Mouse (Mus musculus) gastrocnemius, postnatal 14 days (tissue): ENCODE measurements around the gene Zscan26. TPM values are rescaled to one million over a fixed set of nuclear protein-coding genes. Genes with fewer than 3 reads are reported as not detected.
"Not testable (repeated sequence)": the region's sequence is repeated elsewhere in the genome, so short reads cannot be mapped to it uniquely, and the experiment has no call there.

ENCODE experiments used
- DNase-seq: peaks from one replicate; pipeline ENCODE4 v3.0.0; 2021; ENCODE audit warnings: mixed read lengths
- intact Hi-C: fragments of 180-260 bp; cut with DNase I; formaldehyde crosslinking; loops from one replicate; pipeline ENCODE4 v1.15.1; 2025; ENCODE audit warnings: low total_unique reads
- long read RNA-seq, 2 experiments: library from polyadenylated mRNA; stranded (forward); transcript quantifications; one replicate each; pipeline ENCODE4 v2.0.0; 2021
- total RNA-seq, 2 experiments: library from RNA; stranded (reverse); gene quantifications; 2 replicates each; pipeline ENCODE4 v1.2.3; 2021

Gene Zscan26
- 10 to 100 TPM in 1 of 2 experiments, 1 to 10 TPM in 1; 8.9 to 10.8 TPM for total RNA-seq
- long read RNA-seq, experiment 1, result 0 reads
- long read RNA-seq, experiment 2, partial matches to known transcripts, result 0 of 1 reads
- long read RNA-seq, experiment 2, other reads (novel, unspliced or antisense), result 1 of 1 reads

DNA sequence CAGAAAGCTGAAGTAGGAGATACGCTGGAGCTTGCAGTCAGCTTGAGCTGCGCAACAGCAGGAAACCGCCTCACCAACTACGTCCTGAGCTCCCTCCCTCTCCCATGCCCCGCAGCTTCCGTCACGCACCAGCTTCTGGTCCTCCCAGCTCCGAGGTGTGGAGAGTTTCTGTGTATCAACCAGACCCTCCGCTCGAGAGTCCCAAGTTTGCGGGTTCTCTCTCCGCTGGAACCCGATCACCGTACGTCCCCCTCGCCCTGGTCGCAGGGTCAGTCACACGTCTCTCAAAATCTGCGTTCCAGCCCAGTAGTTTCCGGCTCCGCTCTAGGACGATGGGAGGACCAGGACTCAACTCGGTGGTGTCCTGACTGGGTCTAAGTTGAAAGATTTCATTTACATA lies at the start of gene Zscan26:
Zscan26 (minus strand) TSS at position 282 of the 400 bp plus-strand sequence.
- DNase-seq, result peak; percentile 76
- intact Hi-C loops, result no loop called here

DNA sequence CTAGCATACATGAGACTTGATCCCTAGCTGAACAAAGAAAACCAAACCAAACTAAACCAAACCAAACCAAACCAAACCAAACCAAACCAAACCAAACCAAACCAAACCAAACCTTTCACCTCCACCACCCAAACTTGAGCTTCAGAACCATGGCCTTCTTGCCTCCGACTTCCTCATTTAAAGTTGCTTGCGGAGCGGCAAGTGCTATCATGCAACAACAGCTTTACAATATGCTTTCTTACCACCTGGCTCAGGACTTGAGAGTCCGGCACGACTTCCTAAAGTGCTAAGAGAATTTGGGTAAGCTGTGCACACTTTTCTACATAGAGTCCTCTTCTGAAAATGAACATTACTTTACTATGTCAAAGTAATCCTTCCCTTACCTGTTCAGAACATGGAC lies 48.8 kb upstream of the Zscan26 start:
- intact Hi-C loops, result no loop called here

DNA sequence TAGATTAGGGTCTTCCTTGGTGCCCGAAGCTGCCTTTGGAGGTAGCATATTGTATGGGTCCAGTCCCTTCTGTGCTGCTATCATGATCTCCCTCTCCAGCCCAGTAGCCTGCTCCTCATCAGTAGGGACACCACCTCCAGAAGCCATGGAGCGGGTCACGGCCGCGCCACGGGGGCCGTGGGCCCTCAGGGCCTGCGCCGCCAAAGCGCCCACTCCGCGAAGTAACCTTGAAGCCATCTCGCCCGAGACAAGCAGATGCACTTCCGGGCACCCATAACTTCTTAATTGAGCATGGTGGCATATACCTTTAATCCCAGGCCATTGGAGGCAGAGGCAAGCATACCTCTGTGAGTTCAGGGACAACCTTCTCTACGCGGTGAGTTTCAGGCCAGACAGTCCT lies 47.7 kb upstream of the Zscan26 start, which contains the start of gene Gm11273:
Gm11273 (minus strand) TSS at position 237 of the 400 bp plus-strand sequence.
- intact Hi-C loops, DNase-seq: not testable (repeated sequence)

More for the DNA sequence above, 48.8 kb upstream of the Zscan26 start:
- DNase-seq, result no peak

DNA sequence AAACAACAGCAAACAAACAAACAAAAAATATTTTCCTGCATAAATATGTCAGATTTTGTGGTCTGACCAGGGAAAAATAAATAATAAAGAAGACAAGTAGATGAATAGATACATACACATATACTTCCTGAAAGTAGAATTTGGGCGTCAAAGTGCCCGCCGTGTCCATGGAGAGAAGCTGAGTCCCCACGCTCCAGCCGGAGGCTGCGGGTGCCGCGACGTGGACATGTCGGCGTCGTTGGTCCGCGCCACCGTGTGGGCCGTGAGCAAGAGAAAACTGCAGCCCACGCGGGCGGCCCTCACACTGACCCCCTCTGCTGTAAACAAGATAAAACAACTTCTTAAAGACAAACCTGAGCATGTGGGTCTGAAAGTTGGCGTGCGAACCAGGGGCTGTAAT lies 41.5 kb upstream of the Zscan26 start, which contains the start of gene AK157302:
AK157302 (plus strand) TSS at position 144 of the 400 bp plus-strand sequence.
- intact Hi-C loops, result loop anchor here (5.0 kb wide), 1 partner anchor 588 kb away; no protein-coding TSS in a partner anchor
- peak; percentile 8 for DNase-seq

DNA sequence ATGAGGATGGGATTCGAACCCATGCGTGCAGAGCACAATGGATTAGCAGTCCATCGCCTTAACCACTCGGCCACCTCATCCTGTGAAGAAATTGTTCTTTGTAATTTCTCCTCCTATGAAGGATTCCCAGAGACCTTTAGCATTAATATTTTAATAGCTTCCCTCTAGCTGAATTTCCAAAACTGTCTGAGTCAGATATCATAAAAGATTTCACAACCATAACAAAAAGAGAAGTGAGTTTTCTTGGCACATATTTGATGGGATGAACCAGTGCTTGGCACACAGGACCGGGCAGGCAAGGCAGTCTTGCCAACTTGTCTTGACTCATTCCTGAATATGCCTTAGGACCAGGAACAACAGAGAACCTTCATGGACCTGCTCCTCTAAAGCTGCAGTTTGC lies 39.3 kb upstream of the Zscan26 start:
- intact Hi-C loops, result no loop called here
- no peak for DNase-seq

DNA sequence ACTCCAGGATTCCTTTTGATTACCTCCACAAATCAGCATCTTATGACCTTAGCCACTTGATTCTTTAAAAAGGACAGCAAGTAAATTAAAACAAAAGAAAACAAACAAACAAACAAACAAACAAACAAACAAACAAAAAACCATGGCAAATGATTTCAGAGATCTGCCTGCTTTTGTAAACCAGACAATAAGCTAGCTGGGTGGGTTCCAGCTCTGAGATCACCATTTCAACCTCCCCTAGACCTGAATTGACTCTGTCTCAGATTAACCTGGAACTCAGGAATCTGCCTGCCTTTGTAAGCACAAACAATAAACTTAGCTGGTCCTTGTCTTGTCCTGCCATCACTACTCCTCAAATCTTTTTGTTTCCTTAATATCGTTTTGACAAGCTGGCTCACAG lies 33.4 kb upstream of the Zscan26 start:
- intact Hi-C loops, result no loop called here
- DNase-seq, result no peak

DNA sequence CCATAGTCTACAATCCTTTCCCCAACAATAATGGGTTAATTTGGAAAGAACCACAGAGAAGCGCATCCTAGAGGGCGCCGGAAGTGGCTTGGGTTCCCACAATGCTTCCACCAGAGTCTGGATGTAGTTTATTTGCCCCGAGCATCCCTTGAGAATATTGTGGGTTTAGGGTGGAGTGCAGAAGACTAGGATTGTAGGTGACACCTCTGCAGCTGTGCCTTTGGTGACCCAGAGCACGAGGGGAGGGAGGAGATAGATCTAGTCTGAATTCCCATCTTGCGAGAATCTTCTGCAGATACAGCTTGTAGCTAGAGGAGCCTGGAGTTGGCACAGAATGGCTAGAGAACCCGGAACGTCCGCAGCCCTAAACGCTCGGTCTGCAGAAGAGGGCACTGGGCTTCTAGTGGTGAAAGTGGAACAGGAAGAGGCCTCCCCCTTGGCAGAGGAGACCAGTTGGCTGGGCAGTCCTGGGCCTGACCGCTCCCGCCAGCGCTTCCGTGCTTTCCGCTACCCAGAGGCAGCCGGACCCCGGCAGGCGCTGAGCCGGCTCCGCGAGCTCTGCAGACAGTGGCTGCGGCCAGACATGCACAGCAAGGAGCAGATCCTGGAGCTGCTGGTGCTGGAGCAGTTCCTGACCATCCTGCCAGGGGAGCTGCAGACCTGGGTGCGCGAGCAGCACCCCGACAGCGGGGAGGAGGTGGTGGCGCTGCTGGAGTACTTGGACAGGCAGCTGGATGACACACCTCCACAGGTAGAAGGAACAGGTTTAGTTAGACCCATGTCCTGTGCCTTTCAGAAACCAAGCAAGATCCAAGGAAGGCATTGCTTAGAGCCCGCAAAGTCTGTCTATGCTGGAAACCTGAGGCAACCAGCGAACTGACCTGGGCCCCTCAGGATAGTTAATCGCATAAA lies 25.5 kb upstream of the Zscan26 start, which contains the start of the genes Zkscan4 and Gm10065:
Zkscan4 (plus strand) TSS at position 149 of the 912 bp plus-strand sequence.
Gm10065 (minus strand) TSS at position 683 of the 912 bp plus-strand sequence.
- DNase-seq, result peak; percentile 63
- intact Hi-C loops, result not testable (repeated sequence)

DNA sequence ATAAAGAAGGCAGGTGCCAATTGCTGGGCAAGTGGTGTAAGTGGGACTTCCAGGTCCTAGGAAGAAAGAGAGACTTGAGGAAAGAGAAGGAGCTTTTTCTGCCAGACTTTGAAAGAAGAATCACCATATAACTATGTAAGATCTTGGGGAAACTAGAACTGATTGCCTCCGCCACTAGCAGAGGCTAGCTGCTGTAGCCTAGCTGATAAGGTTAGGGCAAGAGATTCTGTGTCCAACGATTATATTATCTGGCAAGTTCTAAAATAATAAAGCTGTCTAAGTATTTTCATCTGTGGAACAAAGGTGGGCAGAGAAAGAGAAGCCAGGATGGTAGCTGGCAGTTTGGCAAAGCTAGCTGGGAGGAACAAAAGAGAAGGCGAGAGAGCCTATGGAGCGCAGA lies 18.9 kb upstream of the Zscan26 start:
- no peak for DNase-seq
- intact Hi-C loops, result no loop called here

DNA sequence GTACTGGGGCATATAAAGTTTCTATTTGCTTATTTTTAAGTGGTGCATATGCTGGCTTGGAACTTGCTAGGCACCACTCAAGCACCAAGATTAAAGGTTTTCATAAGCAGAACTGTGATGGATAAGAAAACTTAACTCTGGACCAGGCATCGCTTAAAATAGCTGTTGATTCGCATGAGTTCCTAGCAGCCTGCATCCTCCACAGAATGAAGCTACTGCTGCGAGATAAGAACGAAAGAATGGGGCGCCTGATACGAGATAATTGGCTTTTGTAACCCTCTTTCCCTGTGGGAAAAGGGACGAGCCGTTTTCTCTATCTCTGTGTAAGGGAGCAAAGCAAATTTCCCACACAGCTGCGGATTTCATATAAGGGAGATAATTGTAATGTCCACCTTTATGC lies 15.6 kb upstream of the Zscan26 start:
- no peak for DNase-seq
- intact Hi-C loops, result no loop called here

DNA sequence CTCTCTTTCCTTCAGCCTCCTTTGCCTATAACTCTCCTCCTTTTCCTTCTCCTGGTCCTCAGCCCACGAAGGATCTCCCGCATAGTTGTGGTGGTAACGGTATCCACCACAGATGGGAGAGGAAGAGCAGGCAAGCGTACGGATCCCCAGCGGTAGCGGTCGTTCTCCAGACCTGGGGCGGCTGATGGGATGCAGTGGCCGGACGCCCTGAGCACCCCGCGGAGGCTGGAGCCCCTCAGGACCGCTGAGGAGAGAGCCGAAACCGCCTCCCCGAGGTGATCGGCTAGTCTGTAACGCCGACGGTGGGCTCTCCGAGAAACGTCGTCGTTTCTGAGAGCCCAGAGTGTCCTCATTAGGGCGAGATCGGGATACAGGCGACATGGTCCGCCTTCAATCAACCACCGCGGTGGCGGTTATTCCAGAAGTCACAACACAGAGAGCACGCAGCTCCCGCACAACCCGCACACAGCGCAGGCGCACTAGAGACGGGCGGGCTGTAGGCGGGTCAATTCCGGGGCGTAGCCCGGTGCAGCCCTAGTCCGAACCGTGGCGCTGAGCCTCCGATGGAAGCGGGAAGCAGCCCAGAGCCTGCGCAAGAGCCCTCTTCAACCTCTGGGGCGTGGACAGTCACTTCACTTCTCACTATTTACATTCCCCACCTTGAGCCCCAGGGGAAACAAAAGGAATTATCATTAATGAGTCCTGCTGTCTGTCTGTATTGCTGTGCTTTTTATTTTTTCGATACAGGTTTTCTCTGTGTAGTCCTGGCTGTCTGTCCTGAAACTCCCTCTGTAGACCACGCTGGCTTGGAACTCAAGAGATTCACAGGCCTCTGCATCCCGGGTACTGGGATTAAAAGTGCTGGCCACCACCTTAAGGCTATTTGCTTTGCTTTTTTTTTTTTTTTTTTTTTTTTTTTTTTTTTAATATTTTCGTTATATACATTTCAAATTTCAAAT lies 14.8 kb upstream of the Zscan26 start, which contains the start of gene Nkapl:
Nkapl (minus strand) TSS at position 449 of the 959 bp plus-strand sequence.
- intact Hi-C loops, result no loop called here

DNA sequence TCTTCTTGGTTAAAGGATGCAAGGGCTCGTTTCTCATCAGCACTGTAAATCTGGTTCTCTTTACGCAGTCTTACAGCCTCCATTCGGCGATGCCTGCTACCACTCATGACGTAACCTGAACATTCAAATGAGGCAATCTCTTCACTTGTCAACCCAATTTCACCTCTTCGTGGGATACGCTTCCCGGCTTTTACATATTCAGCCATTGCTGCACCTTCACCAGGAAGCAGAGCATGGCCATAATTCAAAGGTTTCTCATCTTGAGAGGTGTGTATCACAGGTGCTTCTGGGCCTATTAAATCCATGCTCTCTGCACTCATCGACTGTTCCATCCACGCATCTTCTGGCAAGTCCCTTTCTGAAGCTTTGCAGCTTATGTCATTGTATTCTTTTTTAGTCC lies 13.8 kb upstream of the Zscan26 start:
- intact Hi-C loops, result no loop called here
- no peak for DNase-seq

More for the DNA sequence above, 14.8 kb upstream of the Zscan26 start, which contains the start of gene Nkapl:
- peak; percentile 83 for DNase-seq

DNA sequence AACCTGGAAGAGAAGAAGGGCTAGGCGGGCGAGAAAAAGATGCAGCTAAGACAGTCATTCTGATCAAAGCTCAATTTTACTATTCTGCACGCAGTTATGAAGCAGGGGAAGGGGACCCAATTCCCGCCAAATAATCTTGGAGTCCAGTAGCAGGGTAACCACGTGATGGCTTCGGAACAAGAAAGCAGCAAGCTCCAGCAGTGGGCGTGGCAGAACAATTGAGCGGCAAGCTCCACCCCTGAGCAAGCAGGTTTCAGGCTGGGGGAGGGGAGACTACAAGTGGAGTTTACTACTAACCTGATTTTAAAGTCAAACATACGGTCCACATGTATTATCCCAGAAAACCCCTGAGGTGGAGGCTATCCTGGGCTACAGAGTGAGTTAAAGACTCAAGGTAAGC lies 9.0 kb upstream of the Zscan26 start:
- DNase-seq, intact Hi-C loops: not testable (repeated sequence)

DNA sequence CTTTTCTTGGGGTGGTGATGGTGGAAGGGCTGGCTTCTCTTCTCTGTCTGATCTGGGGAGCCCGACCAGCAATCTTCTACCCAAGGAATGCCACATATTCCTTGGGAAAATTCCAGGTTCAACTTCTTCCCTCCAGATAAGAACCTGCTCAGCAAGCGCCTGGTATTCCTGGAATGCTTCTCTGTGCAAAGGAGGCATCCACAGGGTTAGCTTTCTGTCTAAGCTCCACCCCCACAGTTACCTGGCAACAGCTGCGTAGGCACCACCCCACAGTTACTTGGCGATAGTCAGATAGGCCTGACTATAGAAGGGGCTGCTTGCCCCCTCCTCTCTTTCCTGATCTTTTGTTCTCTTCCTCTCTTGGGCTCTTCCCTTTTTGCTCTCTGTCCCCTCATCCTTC lies 2.8 kb upstream of the Zscan26 start:
- DNase-seq, result no peak
- intact Hi-C loops, result no loop called here

DNA sequence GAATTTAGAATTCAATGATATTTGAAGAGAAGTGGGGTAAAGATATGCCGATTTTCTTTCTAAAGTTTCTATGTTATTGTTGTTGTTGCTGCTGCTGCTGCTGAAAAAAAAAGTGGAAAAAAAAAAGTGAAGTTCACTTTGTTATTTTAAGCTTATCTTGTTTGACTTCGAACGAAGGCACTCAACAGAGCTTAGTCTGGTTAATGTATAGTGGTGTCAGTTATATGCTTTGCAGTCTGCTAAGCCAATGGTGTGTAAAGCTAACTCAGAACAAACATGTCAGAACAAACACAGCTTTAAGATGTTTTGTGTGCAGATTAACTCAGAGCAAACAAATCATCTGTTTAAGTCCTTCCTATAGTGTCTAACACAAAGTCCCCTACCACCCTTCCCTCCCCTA lies 603 bp upstream of the Zscan26 start:
- no peak for DNase-seq
- intact Hi-C loops, result no loop called here

DNA sequence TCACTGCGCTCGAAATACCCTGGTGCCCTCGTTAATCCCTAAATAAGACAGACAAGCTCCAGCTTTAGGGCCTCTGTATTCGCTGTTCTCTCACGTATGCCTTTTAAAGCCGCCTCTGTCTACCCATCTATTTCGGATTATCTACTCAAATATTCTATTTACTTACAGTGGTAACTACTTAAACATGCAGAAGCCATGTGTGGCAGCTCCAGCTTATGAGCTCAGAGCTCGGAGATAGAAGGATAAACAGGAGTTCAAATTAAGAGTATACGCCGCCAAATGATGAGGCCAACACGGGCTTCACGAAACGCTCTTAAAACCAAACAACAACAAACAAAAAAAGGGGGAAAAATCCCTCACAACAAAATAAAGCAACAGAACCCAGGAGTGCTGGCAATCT lies 488 bp downstream of the Zscan26 start:
- DNase-seq, result no peak
- intact Hi-C loops, result no loop called here

DNA sequence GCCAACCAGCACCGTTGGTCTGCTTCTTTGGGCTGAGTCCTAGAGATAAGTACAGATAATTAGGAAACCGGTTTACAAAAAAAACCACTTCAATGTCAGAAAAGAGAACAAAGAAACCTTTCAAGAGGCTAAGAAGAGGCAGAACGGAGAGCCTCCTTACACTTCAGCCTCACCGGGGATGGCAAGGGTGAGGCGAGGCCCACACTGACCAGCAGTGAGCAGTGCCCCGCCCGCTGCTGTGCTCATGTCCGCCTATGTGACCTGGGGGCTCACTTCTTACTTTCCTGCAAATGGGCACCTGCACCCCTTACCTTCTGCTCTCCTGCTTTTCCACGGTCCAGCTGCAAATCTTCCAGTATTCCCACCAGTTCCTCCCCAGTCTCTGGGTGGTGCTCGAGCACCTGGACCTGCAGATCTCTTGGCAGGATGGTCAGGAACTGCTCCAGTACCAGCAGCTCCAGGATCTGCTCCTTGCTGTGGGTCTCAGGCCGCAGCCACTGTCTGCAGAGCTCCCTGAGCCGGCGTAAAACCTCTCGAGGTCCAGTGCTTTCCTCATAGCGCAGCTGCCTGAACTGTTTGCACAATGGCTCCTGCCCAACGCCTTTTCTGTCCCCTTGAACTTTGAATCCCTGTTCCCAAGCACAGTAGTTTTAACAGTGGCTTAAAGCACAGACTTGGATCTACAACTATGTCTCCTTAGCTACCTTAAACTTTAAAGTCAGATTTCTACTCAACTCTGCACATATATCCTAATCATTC lies 5.5 kb downstream of the Zscan26 start:
- DNase-seq, result no peak
- intact Hi-C loops, result loop anchor here (5.0 kb wide), 1 partner anchor 36 kb away; no protein-coding TSS in a partner anchor

DNA sequence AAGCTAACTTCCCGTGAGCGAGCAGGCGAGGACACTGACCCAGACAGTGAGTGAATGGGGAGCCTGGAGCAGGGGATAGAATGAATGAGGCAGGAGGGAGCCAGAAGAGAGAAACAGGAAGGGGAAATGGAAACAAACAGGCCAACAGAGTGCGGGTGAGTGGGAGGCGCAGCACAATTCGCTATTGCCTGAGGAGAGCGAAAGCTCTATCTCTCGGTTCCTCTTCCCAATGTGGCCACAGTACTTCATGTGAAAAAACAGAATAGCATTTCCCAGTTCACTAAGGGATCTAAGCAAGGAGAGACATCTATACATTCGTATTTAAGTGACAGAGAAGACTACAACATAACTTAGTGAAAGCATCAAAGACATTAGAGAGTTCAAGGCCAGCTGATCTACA lies 6.7 kb downstream of the Zscan26 start:
- DNase-seq, result no peak
- intact Hi-C loops, result loop anchor here (5.0 kb wide), 1 partner anchor 34 kb away; no protein-coding TSS in a partner anchor

DNA sequence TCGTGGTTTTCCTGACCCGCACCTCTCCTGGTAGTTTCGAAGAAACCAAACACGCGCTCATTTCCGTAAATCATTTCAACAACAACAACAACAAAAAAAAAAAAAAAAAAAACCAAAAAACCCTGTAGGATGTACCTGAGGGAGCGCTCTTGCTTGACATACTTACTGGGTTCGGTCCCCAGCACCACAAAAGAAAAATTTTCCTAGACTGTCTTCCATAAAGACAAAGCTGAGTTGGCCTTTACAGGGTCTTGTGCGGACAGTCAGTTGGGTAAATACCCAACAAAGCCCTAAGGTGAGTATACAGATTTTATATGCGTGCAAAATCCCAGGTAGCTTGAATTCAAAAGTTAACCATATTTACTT lies 12.3 kb downstream of the Zscan26 start:
- DNase-seq, result no peak
- intact Hi-C loops, result no loop called here
